Mouse (Mus musculus) midbrain, embryonic 10.5 days (tissue): Measurements from ENCODE around the gene Card6. TPM values are rescaled to one million over a fixed set of nuclear protein-coding genes. Genes with fewer than 3 reads are reported as not detected.
A peak's percentile ranks its signal among the peaks of the same experiment; 100 is the strongest.

ENCODE experiments used
- DNase-seq: peaks from one replicate; pipeline ENCODE4 v3.0.0-alpha.2; 2017; ENCODE audit warnings: low spot score
- H3K27ac ChIP-seq: fragments of 300-500 bp; sonication (generic); replicated peaks from 2 replicates; pipeline ENCODE4 v1.5.1; 2016; ENCODE audit warnings: mild to moderate bottlenecking
- H3K27me3 ChIP-seq: fragments of 300-500 bp; sonication (generic); 2 replicates; pipeline ENCODE4 v1.6.1; 2016; ENCODE audit warnings: low read depth, mild to moderate bottlenecking; ENCODE audit not compliant: poor library complexity, severe bottlenecking
- H3K36me3 ChIP-seq: fragments of 300-500 bp; sonication (generic); 2 replicates; pipeline ENCODE4 v1.6.1; 2016; ENCODE audit warnings: mild to moderate bottlenecking, moderate library complexity
- H3K4me1 ChIP-seq: fragments of 300-500 bp; sonication (generic); 2 replicates; pipeline ENCODE4 v1.6.1; 2016
- H3K4me3 ChIP-seq: fragments of 300-500 bp; sonication (generic); 2 replicates; pipeline ENCODE4 v1.5.1; 2016; ENCODE audit warnings: mild to moderate bottlenecking, moderate library complexity
- H3K9me3 ChIP-seq: fragments of 300-500 bp; sonication (generic); replicated peaks from 2 replicates; pipeline ENCODE4 v1.6.1; 2016; ENCODE audit warnings: mild to moderate bottlenecking
- WGBS: fragments of 180-500 bp; shearing (Covaris S2); methylation state at CpG from one replicate; pipeline ENCODE4 v1.1.7; 2016; 5-methylcytosine and 5-hydroxymethylcytosine counted together
- polyA plus RNA-seq: library from polyadenylated mRNA; unstranded; fragments of >200 nt; fragmentation: Nextera tagmentation; extraction: Ambion mirVana; gene quantifications from 2 replicates; pipeline ENCODE4 v1.2.1, GENCODE M21; 2016

The Card6 gene
- polyA plus RNA-seq, 1 experiment from 2014 or later = 0.77 TPM

GRCm38 (mm10) chr15:5097376-5097775 is 11.0 kb downstream of the Card6 start:
- no peak for DNase-seq

GRCm38 (mm10) chr15:5095534-5096301 is 12.6 kb downstream of the Card6 start:
- no peak for DNase-seq
- H3K4me1 ChIP-seq = no peaks in the 10 kb centered on the region
- H3K4me3 ChIP-seq = no peak overlapping the region
- no peaks in the 10 kb centered on the region for H3K27me3 ChIP-seq
- no peaks in the 10 kb centered on the region for H3K9me3 ChIP-seq
- 92% methylated on average over 11 of the region's 11 CpGs for WGBS
- H3K36me3 ChIP-seq = no peaks in the 10 kb centered on the region
- no peak overlapping the region for H3K27ac ChIP-seq

More at GRCm38 (mm10) chr15:5097376-5097775, 11.0 kb downstream of the Card6 start:
- Histone ChIP-seq H3K36me3 (no peaks in the 10 kb centered on the region), H3K4me3 (no peak overlapping the region), H3K9me3 (no peaks in the 10 kb centered on the region), H3K4me1 (no peaks in the 10 kb centered on the region), H3K27ac (no peak overlapping the region), H3K27me3 (no peaks in the 10 kb centered on the region)
- WGBS = 88% methylated on average over 1 of the region's 1 CpGs

- no peaks in the 10 kb centered on the region for H3K36me3 ChIP-seq
- H3K4me1 ChIP-seq = no peaks in the 10 kb centered on the region
- no peak overlapping the region for H3K4me3 ChIP-seq
- no peak for DNase-seq
- 93% methylated on average over 10 of the region's 10 CpGs for WGBS
- no peak overlapping the region for H3K27ac ChIP-seq
- no peaks in the 10 kb centered on the region for H3K9me3 ChIP-seq
- no peaks in the 10 kb centered on the region for H3K27me3 ChIP-seq
Measured at GRCm38 (mm10) chr15:5090131-5090530, 18.2 kb downstream of the Card6 start.

GRCm38 (mm10) chr15:5088850-5089608 is 19.3 kb downstream of the Card6 start:
- no peak for DNase-seq
- H3K9me3 ChIP-seq = no peaks in the 10 kb centered on the region
- WGBS = 81% methylated on average over 7 of the region's 7 CpGs
- H3K36me3 ChIP-seq = no peaks in the 10 kb centered on the region
- H3K4me1 ChIP-seq = no peaks in the 10 kb centered on the region
- no peak overlapping the region for H3K27ac ChIP-seq
- no peaks in the 10 kb centered on the region for H3K27me3 ChIP-seq
- H3K4me3 ChIP-seq = no peak overlapping the region

DNA sequence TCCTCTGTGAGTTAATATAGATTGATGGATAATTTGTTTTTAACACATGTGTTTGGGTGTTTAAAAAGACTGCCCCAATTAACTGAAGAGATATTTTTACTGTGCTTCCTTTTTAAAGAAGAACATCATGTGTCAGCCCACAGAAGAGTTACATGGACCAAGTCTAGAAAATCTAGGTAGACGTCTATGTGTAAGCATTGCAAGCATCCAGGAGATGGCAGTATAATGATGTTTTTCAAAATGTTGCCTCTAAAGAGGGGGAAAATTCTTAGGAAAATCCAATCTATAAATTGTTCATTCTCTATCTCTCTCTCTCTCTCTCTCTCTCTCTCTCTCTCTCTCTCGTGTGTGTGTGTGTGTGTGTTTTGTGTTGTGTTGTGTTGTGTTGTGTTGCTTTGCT is 22.2 kb downstream of the Card6 start:
- no peaks in the 10 kb centered on the region for H3K36me3 ChIP-seq
- WGBS = 30% methylated on average over 2 of the region's 2 CpGs
- H3K27ac ChIP-seq = no peak overlapping the region
- H3K9me3 ChIP-seq = no peaks in the 10 kb centered on the region
- DNase-seq = no peak
- H3K4me3 ChIP-seq = no peak overlapping the region
- no peaks in the 10 kb centered on the region for H3K4me1 ChIP-seq
- H3K27me3 ChIP-seq = no peaks in the 10 kb centered on the region

GRCm38 (mm10) chr15:5081235-5081634 is 27.1 kb downstream of the Card6 start:
- DNase-seq = no peak
- Histone ChIP-seq H3K4me1 (no peaks in the 10 kb centered on the region), H3K36me3 (no peaks in the 10 kb centered on the region), H3K27me3 (no peaks in the 10 kb centered on the region), H3K4me3 (no peak overlapping the region), H3K9me3 (no peaks in the 10 kb centered on the region), H3K27ac (no peak overlapping the region)
- WGBS = 83% methylated on average over 1 of the region's 1 CpGs

DNA sequence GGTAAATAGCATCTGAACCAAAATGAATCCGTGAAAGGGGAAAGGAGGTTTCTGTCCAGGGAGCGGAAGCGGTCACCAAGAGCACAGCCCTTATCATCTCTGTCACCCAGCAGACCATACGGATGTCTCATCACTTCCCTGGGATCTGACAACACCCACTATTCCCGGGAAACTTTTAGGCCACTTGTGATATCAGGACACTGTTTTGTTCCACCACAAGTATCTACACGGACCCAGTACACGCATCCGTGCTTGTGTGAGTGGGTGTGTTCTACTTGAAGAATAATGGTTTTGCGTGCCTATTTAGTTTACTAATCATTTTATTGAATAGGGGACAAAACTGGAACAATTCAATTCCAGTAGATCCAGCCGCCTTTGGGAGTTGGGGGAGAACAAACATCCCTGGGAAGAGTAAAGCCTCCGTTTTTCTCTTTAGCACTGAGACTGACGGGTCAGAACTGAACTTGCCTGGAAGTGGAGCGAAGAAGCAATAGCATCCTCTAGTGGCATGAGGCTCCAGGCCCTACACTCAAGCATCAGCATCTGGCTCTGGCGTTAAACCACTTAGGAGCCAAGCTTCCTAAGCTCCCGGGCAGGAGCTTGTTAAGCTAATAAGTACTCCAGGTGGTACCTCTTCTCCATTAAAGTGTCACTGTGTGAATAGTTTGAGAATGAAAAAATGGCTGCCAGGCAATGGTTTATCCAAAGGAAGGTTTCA is 39.4 kb downstream of the Card6 start:
- DNase-seq = peak; percentile 19
- H3K27ac ChIP-seq = no peak overlapping the region
- H3K27me3 ChIP-seq = no peaks in the 10 kb centered on the region
- H3K4me3 ChIP-seq = no peak overlapping the region
- no peaks in the 10 kb centered on the region for H3K36me3 ChIP-seq
- 62% methylated on average over 15 of the region's 15 CpGs for WGBS
- H3K4me1 ChIP-seq = no peaks in the 10 kb centered on the region
- H3K9me3 ChIP-seq = no peaks in the 10 kb centered on the region

DNA sequence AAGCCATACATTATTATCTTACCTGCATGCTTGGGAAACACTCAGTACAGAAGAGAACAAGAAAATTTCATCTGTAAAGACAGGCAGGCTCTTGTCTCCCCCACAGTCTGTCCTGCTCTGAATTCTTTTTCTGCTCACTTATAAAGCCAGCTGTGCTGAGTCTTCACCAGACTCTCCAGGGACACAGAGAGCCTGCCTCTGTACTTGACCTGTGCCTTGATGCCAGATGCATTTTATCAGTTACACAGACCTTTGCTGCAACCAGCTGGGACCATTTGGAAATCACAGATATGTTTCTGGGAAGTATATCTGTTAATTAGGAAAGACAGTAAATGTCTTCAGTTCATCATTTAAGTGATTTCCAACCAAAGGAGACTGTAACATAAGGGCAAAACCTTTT is 44.7 kb downstream of the Card6 start, which contains the start of gene C7:
TSS of gene C7 (minus strand) at position 106 of the 400 bp plus-strand sequence.
- DNase-seq = no peak
- no peaks in the 10 kb centered on the region for H3K27me3 ChIP-seq
- H3K27ac ChIP-seq = no peak within 1 kb of the TSS
- H3K4me1 ChIP-seq = no peaks in the 10 kb centered on the region
- H3K36me3 ChIP-seq = no peaks in the 10 kb centered on the region
- H3K9me3 ChIP-seq = no peaks in the 10 kb centered on the region
- H3K4me3 ChIP-seq = no peak within 1 kb of the TSS

Other genes with a start within 250 kb of the Card6 start
- gene Mroh2b, start 209.8 kb downstream of the Card6 start, polyA plus RNA-seq = not detected in 2 replicates
- not detected in 2 replicates for gene C7, start 44.8 kb downstream of the Card6 start, polyA plus RNA-seq
- 382 and 459 TPM in 2 replicates for gene Rpl37, start 8.1 kb upstream of the Card6 start, polyA plus RNA-seq
- gene Prkaa1, start 35.3 kb upstream of the Card6 start, polyA plus RNA-seq = 13.6 and 14.2 TPM in 2 replicates
- 37.3 and 41.3 TPM in 2 replicates for gene Ttc33, start 77.0 kb upstream of the Card6 start, polyA plus RNA-seq
- gene Ptger4, start 135.6 kb upstream of the Card6 start, polyA plus RNA-seq = 0.84 and 0.94 TPM in 2 replicates